Mouse (Mus musculus) embryonic facial prominence, embryonic 13.5 days (tissue): ENCODE measurements at regions not wholly inside any gene's neighbourhood (a gene's known extent, or its start where the extent isn't known, plus 50 kb on each side); places are given as distances from the start of the nearest gene placed in this dataset.

Experiments
- ATAC-seq: fragments of 200-750 bp; cut with Nextera tagmentation; 2 replicates; pipeline ENCODE4 v1.8.0; 2017; ENCODE audit warnings: low read depth; ENCODE audit not compliant: insufficient number of reproducible peaks, insufficient read depth, low FRiP score, low TSS enrichment
- H3K27ac ChIP-seq: fragments of 300-500 bp; sonication (generic); 2 replicates; pipeline ENCODE4 v1.5.1; 2015; ENCODE audit warnings: moderate library complexity, mild to moderate bottlenecking, inconsistent platforms
- H3K27me3 ChIP-seq: fragments of 300-500 bp; sonication (generic); 2 replicates; pipeline ENCODE4 v1.6.1; 2015; ENCODE audit warnings: mild to moderate bottlenecking, inconsistent platforms
- H3K36me3 ChIP-seq: fragments of 300-500 bp; sonication (generic); 2 replicates; pipeline ENCODE4 v1.6.1; 2015; ENCODE audit warnings: mild to moderate bottlenecking, inconsistent platforms
- H3K4me1 ChIP-seq: fragments of 300-500 bp; sonication (generic); 2 replicates; pipeline ENCODE4 v1.6.1; 2015; ENCODE audit warnings: inconsistent platforms
- H3K4me2 ChIP-seq: fragments of 300-500 bp; sonication (generic); 2 replicates; pipeline ENCODE4 v1.6.1; 2015; ENCODE audit warnings: moderate library complexity, mild to moderate bottlenecking, inconsistent platforms
- H3K4me3 ChIP-seq: fragments of 300-500 bp; sonication (generic); 2 replicates; pipeline ENCODE4 v1.5.1; 2015; ENCODE audit warnings: mild to moderate bottlenecking, inconsistent platforms
- H3K9ac ChIP-seq: fragments of 300-500 bp; sonication (generic); 2 replicates; pipeline ENCODE4 v1.6.1; 2015; ENCODE audit warnings: mild to moderate bottlenecking, inconsistent platforms
- H3K9me3 ChIP-seq: fragments of 300-500 bp; sonication (generic); 2 replicates; pipeline ENCODE4 v1.6.1; 2016; ENCODE audit warnings: inconsistent platforms
- WGBS: fragments of 180-500 bp; shearing (Covaris S2); methylation state at CpG from one replicate; pipeline ENCODE4 v1.1.7; 2015; ENCODE audit warnings: mixed read lengths; 5-methylcytosine and 5-hydroxymethylcytosine counted together

DNA sequence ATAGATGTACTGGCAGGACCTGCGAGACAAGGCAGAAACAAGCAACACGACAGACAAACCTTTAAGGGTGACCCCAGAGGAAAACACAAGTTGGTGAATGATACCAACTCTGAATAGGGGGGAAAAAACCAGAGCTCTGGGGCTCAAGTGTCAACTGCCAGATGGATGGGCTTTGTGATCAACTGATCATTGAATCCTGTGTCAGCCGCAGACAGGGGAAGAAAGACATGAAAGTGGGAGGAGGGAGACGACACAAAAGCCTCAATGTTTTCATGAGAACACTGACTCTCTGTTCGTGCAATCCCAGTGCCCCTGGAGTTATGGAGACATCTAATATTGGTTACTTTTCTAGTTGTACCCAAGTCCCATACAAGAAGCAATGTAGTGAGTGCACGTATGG, 593.8 kb downstream of the Tmem114 start:
- H3K4me2 ChIP-seq, result no peak overlapping the region
- no peak overlapping the region for H3K27ac ChIP-seq
- ATAC-seq, result no peak
- no peaks in the 10 kb centered on the region for H3K9me3 ChIP-seq
- H3K36me3 ChIP-seq, result no peaks in the 10 kb centered on the region
- H3K27me3 ChIP-seq, result no peaks in the 10 kb centered on the region
- H3K9ac ChIP-seq, result no peak overlapping the region
- no peak overlapping the region for H3K4me3 ChIP-seq
- no peaks in the 10 kb centered on the region for H3K4me1 ChIP-seq
- 16% methylated on average over 6 of the region's 6 CpGs for WGBS

DNA sequence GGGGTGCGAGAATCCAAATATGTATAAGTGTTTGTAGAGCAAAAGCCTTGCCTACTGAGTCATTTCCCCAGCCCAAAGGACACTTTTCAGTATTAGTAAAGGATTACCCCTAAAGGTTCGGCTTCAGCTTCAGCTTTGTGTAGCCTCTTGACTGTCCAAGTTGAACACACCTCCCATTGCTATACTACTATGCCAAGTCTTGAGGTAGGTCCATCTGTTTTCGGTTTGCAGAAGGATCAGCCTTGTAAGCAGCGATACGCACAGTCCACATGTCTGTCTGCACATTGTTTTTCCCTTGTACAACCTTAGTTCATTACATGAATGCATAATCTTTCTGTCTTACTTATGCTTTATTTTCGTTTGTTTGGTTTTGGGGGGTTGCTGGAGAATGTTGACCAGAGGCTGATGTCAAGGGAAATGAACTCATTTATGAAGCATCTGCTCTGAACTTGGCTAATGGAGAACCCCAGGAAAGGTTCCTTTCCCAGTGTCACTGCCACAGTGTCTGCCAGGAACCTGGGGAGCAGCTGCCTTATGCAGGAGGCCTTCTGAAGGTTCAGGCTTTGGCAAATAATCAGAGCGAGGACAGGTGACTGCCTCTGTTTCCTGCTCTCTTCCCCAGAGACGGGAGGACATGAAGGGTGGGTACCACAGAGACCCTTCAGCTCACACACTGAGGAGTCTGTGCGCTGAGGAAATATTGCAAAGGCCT, 594.8 kb downstream of the Tmem114 start:
- Histone ChIP-seq H3K27me3 (no peaks in the 10 kb centered on the region), H3K36me3 (no peaks in the 10 kb centered on the region), H3K9me3 (no peaks in the 10 kb centered on the region), H3K4me1 (no peaks in the 10 kb centered on the region), H3K9ac (no peak overlapping the region), H3K4me3 (no peak overlapping the region), H3K4me2 (no peak overlapping the region), H3K27ac (no peak overlapping the region)
- ATAC-seq, result no peak
- WGBS, result 78% methylated on average over 9 of the region's 9 CpGs

DNA sequence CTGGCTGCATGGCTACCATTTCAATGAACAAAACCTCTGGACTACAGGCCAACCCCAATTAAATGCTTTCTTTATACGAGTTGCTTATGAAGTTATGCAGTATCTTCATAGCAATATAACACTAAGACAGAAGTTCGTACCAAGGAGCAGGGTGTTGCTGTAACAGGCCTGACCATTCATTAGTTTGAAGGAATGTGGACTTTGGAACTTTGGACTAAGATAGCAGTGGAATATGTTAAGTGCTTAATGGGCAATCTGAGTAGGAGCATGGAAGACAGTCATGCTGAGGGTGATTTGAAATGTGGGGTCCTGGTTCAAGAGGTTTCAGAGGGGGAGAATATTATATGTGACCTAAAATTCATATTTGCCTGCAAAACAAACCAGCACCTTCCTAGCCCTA, 623.8 kb downstream of the Tmem114 start:
- WGBS, result 76% methylated on average over 2 of the region's 2 CpGs
- Histone ChIP-seq H3K27ac (no peak overlapping the region), H3K4me3 (no peak overlapping the region), H3K9me3 (no peaks in the 10 kb centered on the region), H3K4me1 (no peaks in the 10 kb centered on the region), H3K9ac (no peak overlapping the region), H3K27me3 (no peaks in the 10 kb centered on the region), H3K4me2 (no peak overlapping the region), H3K36me3 (no peaks in the 10 kb centered on the region)
- ATAC-seq, result no peak

DNA sequence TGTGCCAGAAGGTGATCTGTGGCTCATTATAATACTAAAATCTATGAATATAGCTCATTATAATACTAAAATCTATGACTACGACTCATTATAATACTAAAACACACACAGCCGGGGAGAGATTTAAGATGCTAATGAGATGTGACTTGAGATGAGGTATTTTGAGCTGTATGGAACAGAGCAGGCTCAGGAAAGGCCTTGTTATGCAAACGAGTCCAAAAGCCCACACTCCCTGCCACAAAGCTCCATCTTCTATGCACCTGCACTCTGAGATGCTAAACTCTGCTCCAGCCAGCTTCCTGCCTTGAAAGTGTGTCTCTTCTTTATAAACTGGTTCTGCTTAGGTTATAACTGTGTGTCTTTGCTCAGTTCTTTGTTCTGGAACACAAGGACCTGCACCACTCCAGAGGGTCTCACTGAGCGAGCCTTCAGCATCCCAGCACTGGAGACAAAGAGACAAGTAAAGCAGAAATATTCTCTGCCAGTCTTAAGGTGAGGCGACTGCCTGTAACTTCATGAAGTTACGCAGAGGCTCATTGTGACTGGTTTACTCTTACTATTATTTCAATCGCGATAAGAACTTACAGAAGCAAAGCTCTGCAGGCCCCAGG, 627.7 kb downstream of the Tmem114 start:
- H3K4me3 ChIP-seq, result no peak overlapping the region
- no peaks in the 10 kb centered on the region for H3K4me1 ChIP-seq
- H3K36me3 ChIP-seq, result no peaks in the 10 kb centered on the region
- no peak for ATAC-seq
- no peak overlapping the region for H3K4me2 ChIP-seq
- no peaks in the 10 kb centered on the region for H3K27me3 ChIP-seq
- H3K9me3 ChIP-seq, result no peaks in the 10 kb centered on the region
- WGBS, result 58% methylated on average over 8 of the region's 8 CpGs
- H3K27ac ChIP-seq, result no peak overlapping the region
- H3K9ac ChIP-seq, result no peak overlapping the region

DNA sequence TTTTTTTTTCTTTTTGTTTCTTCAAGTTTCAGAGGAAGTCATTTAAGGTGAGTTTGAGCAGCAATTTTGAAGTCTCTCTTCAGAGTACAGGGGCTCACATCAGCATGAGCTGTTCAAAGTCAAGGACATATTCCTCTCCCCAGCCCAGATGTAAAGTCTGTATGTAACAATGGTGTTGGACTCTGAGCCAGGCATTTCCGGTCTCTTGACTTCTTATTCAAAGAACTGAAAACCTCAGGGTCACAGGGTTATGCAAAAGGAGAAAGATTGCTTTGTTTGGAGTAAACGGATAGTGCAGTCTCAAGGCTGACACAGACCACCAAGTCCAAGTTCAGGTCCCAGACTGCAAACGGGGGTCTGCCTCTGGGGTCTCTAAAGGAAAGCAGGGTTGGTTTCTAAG, 629.4 kb downstream of the Tmem114 start:
- Histone ChIP-seq H3K4me2 (no peak overlapping the region), H3K9me3 (no peaks in the 10 kb centered on the region), H3K4me1 (no peaks in the 10 kb centered on the region), H3K9ac (no peak overlapping the region), H3K27ac (no peak overlapping the region), H3K36me3 (no peaks in the 10 kb centered on the region), H3K4me3 (no peak overlapping the region), H3K27me3 (no peaks in the 10 kb centered on the region)
- ATAC-seq, result no peak
- WGBS, result 50% methylated on average over 3 of the region's 3 CpGs

DNA sequence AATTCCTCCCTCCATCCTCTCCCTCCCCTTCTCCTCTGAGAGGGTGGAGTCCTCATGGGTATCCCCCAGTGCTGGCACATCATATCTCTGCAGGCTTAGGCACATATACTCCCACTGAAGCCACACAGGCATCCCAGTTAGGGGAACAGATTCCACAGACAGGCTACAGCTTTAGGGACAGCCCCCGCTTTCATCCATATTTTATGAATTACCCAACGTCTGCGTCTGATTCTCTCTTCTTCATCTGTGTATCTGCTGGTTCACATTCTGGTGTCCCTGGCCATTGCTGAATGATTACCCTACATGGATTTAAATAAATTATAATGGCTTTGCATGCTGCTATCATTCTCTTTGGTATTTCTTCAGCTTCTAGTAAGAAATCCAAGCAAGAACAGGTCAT, 632.4 kb downstream of the Tmem114 start:
- Histone ChIP-seq H3K9me3 (0 out of 2 replicates have a peak, but pooled peaks cover 2% of the 10 kb centered on the region), H3K4me3 (no peak overlapping the region), H3K36me3 (no peaks in the 10 kb centered on the region), H3K9ac (no peak overlapping the region), H3K4me1 (no peaks in the 10 kb centered on the region), H3K27me3 (no peaks in the 10 kb centered on the region), H3K27ac (no peak overlapping the region), H3K4me2 (no peak overlapping the region)
- no peak for ATAC-seq
- 75% methylated on average over 3 of the region's 3 CpGs for WGBS

DNA sequence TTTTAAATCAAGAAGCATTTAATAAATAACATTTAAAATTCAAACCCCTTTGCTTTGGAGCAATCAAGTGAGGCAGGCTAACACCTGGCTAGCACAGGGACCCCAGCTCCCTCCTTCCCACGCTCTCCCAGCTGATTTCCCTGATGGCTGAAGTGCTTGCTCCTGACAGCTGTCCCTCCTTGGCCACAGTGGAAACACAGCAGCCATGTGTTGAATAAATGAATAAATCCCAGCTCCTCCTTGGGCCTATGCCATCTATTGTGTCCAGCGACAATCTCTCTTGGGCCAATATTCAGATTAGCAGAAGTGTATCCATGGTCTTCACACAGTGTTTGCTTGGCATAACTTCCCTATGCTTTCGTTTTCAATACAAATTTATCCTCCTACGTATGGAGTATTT, 634.7 kb downstream of the Tmem114 start:
- no peaks in the 10 kb centered on the region for H3K36me3 ChIP-seq
- H3K27me3 ChIP-seq, result no peaks in the 10 kb centered on the region
- no peak overlapping the region for H3K4me2 ChIP-seq
- 87% methylated on average over 4 of the region's 4 CpGs for WGBS
- no peak overlapping the region for H3K4me3 ChIP-seq
- H3K4me1 ChIP-seq, result no peaks in the 10 kb centered on the region
- ATAC-seq, result no peak
- no peak overlapping the region for H3K27ac ChIP-seq
- 0 out of 2 replicates have a peak, but pooled peaks cover 2% of the 10 kb centered on the region for H3K9me3 ChIP-seq
- H3K9ac ChIP-seq, result no peak overlapping the region

DNA sequence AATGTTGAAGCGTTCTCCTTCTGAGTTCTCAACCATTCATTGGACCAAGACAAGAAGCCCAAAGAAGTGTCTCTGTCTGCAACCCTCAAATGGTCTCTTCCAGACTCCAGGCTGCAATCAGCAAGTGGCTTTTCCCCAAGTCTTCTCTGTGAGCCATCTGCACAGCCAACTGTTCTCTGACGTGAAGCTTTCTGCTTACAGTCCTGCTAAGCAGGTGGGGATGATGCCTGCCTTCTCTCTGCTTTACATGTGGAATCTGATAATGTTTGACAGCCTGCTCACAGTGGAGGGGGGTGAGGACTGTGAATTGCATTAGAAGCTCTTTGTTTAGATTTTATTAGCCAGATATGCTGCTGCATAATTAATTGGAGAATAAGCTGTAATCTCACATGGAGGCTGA, 636.7 kb downstream of the Tmem114 start:
- Histone ChIP-seq H3K4me2 (no peak overlapping the region), H3K36me3 (no peaks in the 10 kb centered on the region), H3K4me3 (no peak overlapping the region), H3K4me1 (no peaks in the 10 kb centered on the region), H3K9me3 (0 out of 2 replicates have a peak, but pooled peaks cover 2% of the 10 kb centered on the region), H3K27me3 (no peaks in the 10 kb centered on the region), H3K27ac (no peak overlapping the region), H3K9ac (no peak overlapping the region)
- WGBS, result 71% methylated on average over 2 of the region's 2 CpGs
- no peak for ATAC-seq

DNA sequence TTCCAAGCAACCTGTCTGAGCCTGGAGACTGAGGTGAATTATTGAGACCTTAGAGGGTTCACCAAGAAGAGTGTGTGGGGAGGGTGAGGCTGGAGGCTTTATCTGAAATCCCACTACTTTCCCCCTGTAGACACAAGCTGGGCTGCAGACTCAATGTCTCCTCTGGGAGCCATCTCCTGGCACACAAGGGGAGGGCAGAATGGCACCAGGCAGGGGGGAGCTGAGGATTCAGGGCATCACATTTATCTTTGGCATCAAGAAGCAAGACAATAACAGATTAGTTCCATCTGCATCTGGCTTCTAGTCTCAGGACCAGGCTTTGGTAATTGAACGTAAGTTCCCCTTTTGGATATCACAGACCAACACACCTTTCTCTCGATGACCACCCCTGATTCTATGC, 643.4 kb downstream of the Tmem114 start:
- no peaks in the 10 kb centered on the region for H3K36me3 ChIP-seq
- H3K4me1 ChIP-seq, result no peaks in the 10 kb centered on the region
- H3K4me2 ChIP-seq, result no peak overlapping the region
- ATAC-seq, result no peak
- no peak overlapping the region for H3K4me3 ChIP-seq
- no peak overlapping the region for H3K9ac ChIP-seq
- no peaks in the 10 kb centered on the region for H3K27me3 ChIP-seq
- no peaks in the 10 kb centered on the region for H3K9me3 ChIP-seq
- 95% methylated on average over 2 of the region's 2 CpGs for WGBS
- H3K27ac ChIP-seq, result no peak overlapping the region

DNA sequence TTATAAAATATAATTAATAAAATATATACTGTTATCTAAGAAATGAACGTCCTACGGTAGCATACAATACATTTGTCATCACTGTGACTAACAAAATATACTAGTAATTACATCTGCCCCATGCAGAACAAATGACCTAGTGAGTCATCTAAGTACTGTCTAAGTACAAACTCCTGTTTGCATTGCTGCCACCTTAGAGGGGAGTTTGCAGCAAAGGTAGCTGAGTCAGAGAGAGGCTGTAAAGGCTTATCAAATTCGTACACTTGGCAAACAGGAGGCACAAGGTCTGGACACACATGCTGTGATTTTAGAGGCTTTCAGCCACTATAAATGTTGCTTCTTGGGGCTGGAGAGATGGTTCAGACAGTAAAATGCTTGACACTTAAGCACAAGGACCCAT, 649.3 kb downstream of the Tmem114 start:
- Histone ChIP-seq H3K4me1 (no peaks in the 10 kb centered on the region), H3K9ac (no peak overlapping the region), H3K4me2 (no peak overlapping the region), H3K4me3 (no peak overlapping the region), H3K9me3 (no peaks in the 10 kb centered on the region), H3K27me3 (no peaks in the 10 kb centered on the region), H3K36me3 (no peaks in the 10 kb centered on the region), H3K27ac (no peak overlapping the region)
- 82% methylated on average over 3 of the region's 3 CpGs for WGBS
- no peak for ATAC-seq

DNA sequence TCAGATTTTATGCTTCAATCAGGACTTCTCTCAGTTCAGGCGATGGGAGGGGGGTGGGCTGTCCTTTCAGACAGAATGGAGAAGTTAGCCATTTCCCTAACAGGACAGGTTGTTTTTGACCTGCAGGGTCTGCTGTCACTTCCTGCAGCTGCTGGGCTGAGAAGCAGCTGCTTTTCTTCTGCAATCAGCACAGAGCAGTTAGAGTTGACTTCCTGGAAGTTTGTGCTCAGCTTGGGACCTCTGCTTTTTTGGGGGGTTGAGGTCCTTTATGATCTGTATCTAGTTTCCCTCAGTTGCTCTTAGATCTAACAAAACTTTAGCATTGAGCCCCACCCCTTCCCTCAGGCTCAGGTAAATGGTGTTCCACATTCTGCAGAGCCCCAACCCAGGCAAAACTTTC, 656.5 kb downstream of the Tmem114 start:
- peaks cover 6% of the 10 kb centered on the region; the same call in 1 of the 2 replicates for H3K4me1 ChIP-seq
- WGBS, result 68% methylated on average over 1 of the region's 1 CpGs
- no peak overlapping the region for H3K9ac ChIP-seq
- no peaks in the 10 kb centered on the region for H3K9me3 ChIP-seq
- no peak for ATAC-seq
- no peaks in the 10 kb centered on the region for H3K27me3 ChIP-seq
- H3K27ac ChIP-seq, result no peak overlapping the region
- no peaks in the 10 kb centered on the region for H3K36me3 ChIP-seq
- no peak overlapping the region for H3K4me3 ChIP-seq
- H3K4me2 ChIP-seq, result no peak overlapping the region

DNA sequence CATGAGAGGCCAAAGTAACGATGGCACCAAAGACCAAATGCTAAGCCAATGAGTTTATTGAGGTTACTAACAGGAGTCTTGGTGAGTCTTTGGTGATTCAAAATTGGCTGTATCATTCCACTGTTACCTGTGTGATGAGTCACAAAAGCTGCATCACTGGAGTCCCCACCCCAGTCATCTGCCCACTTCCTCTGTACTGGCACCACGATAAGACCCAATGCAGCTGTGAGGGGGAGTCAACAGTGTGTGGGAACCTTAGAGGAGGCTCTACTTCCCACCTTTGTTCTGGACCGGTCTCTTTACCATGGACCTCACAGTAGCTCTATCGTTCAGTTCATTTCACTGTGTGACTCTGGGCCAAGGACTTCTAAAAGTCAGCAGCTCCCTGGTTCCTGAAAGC, 657.2 kb downstream of the Tmem114 start:
- no peaks in the 10 kb centered on the region for H3K27me3 ChIP-seq
- ATAC-seq, result no peak
- WGBS, result 88% methylated on average over 4 of the region's 4 CpGs
- H3K4me1 ChIP-seq, result peaks cover 6% of the 10 kb centered on the region; the same call in 1 of the 2 replicates
- no peak overlapping the region for H3K4me3 ChIP-seq
- H3K4me2 ChIP-seq, result no peak overlapping the region
- no peaks in the 10 kb centered on the region for H3K9me3 ChIP-seq
- H3K9ac ChIP-seq, result no peak overlapping the region
- no peak overlapping the region for H3K27ac ChIP-seq
- H3K36me3 ChIP-seq, result no peaks in the 10 kb centered on the region
